Mouse (Mus musculus): ENCODE results near the gene Gm21861. TPM values are rescaled to one million over a fixed set of nuclear protein-coding genes. Genes with fewer than 3 reads are reported as not detected.

Gm21861 gene
- polyA plus RNA-seq (2017; shearing (Covaris generic)): not detected

GRCm38 (mm10) chrY:58814497-58814896 is at the start of gene Gm21861:
Gene Gm21861 (minus strand): TSS chrY:58814597.

